Mouse (Mus musculus) hindlimb bud, embryonic 11.5 days (tissue): ENCODE data around the gene Gtpbp2.

Source experiments
- DNase-seq: peaks from one replicate; pipeline ENCODE4 v3.0.0-alpha.2; 2012; ENCODE audit warnings: low read depth, low spot score; ENCODE audit errors: extremely low spot score

The Gtpbp2 gene

DNA sequence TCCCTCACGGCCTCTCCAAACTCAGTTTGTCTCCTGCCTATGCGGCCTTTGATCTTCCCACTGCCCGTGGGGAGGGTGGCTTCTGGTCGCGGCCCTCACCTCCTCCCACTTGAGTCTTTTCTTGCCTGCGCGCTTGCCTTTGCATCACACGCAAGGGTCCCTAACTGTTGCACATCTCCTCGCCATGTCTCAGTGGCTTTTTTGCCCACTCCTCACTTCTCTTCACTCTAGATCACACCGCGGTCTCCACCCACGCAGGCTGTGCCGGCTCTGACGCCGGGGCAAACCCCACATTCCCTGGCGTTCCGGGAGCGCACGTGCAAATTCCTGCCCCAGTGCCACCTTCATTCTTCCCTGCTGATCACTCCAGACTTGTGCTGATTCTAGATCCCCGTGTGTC, 42.2 kb downstream of the Gtpbp2 start:
- no peak for DNase-seq

DNA sequence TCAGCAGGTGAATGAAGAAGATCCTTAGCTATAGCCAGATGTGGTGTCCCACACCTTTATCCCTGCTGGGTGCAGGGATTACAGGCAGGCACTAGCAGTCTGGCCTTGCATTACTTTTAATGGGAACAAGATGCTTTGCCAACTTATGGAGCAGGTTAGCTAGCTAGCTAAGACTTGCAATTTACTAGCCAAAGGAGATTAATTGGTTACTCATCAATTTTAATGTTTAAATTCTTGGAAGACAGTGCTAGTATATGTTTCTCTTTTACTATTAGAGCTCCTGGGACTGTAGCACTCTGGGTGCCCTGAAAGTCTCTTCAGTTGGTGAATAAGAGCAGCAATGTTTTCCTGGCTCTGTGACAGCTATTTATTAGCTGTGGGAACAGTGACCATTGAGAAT, 45.8 kb downstream of the Gtpbp2 start:
- no peak for DNase-seq

DNA sequence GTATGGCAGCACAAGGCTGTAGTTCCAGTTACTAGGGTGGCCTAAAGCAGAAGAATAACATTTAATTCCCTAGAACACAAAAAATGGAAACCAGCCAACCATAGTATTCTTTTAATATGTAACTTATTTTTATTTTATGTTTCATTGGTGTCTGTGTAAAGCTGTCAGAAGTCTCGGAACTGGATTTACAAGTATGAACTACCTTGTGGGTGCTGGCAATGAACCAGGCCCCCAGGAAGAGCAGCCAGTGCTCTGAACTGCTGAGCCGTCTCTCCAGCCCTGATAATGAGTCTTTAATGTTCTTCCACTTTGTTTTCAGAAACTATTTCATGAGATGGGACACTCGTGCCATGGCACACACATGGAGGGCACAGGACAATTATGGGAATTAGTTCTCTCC, 49.7 kb downstream of the Gtpbp2 start:
- DNase-seq, result no peak
